Mouse (Mus musculus): ENCODE results near the gene Dennd5b. TPM values are rescaled to one million over a fixed set of nuclear protein-coding genes. Genes with fewer than 3 reads are reported as not detected.

Dennd5b gene
- polyA plus RNA-seq, 1 experiment from 2014 or later, result 5.8 TPM

DNA sequence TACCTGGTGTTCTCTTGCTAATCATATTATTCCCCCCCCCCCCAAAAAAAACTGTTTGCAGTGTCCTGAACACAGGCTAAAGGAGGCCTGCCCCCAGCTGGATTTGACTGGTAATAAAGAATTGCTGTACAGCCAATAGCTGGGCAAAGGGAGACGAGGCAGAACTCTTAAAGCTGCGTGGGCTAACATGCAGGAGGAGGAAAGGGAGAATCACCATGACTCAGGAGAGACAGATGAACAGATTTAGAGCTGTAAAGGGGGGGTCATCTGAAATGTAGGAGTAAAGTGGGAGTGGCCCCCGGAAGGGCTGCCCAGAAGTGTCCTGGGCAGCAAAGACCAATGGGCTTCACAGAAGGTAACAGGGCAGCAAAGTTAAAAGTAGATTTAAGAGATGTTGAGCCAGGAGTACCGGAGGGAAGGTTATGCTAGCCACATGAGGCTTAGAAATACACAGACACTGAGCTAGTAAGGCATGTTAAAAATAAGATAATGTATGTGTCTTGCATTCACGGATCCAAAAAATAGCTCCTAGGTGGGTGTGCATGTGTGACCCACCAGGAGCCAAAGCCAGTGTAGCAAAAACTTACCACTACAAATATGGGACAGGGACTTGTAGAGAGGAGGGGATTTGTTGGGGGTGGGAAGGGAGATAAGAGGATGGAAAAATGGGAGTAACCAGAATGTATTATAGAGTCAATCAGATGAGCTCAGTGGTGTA lies 40.7 kb downstream of the Dennd5b start:
- Histone ChIP-seq H3K27me3 (no peaks in the 10 kb centered on the region), H3K27ac (no peak overlapping the region), H3K9me3 (no peaks in the 10 kb centered on the region), H3K4me2 (no peak overlapping the region), H3K4me1 (no peaks in the 10 kb centered on the region), H3K9ac (no peak overlapping the region), H3K36me3 (no peaks in the 10 kb centered on the region), H3K4me3 (no peak overlapping the region)
- ATAC-seq (ENCODE audit: borderline replicate concordance, extremely low read depth, low FRiP score, low TSS enrichment), result no peak
- WGBS, result 83% methylated on average over 5 of the region's 5 CpGs

GRCm38 (mm10) chr6:149057947-149058391 lies 43.5 kb downstream of the Dennd5b start:
- no peaks in the 10 kb centered on the region for H3K36me3 ChIP-seq
- H3K4me1 ChIP-seq, result no peaks in the 10 kb centered on the region
- no peak overlapping the region for H3K9ac ChIP-seq
- no peak overlapping the region for H3K27ac ChIP-seq
- no peak for ATAC-seq (ENCODE audit: borderline replicate concordance, extremely low read depth, low FRiP score, low TSS enrichment)
- no peaks in the 10 kb centered on the region for H3K9me3 ChIP-seq
- H3K4me3 ChIP-seq, result no peak overlapping the region
- WGBS, result 38% methylated on average over 3 of the region's 3 CpGs
- no peak overlapping the region for H3K4me2 ChIP-seq
- no peaks in the 10 kb centered on the region for H3K27me3 ChIP-seq

DNA sequence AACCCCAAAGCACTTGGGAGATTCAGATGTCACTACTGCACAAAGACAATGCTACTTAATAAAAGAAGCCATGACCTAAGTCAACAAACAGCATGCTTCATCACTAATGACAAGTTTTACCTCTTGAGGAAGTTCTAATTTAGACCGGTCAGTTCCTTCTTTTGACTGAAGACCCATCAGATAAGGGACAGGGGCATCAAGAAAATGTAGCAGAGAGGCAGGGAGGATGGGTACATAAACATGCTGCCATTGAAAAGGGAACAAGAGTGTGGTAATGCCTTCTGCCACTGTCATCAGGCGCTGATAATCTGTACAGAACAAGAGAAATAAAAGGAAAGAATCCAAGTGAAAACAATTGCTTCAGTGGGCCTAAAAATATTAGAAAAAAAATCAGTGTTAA lies 46.7 kb downstream of the Dennd5b start:
- no peaks in the 10 kb centered on the region for H3K4me1 ChIP-seq
- no peak overlapping the region for H3K9ac ChIP-seq
- H3K9me3 ChIP-seq, result no peaks in the 10 kb centered on the region
- WGBS, result 62% methylated on average over 2 of the region's 2 CpGs
- no peak overlapping the region for H3K27ac ChIP-seq
- H3K4me3 ChIP-seq, result no peak overlapping the region
- H3K36me3 ChIP-seq, result no peaks in the 10 kb centered on the region
- no peak for ATAC-seq (ENCODE audit: borderline replicate concordance, extremely low read depth, low FRiP score, low TSS enrichment)
- no peaks in the 10 kb centered on the region for H3K27me3 ChIP-seq
- H3K4me2 ChIP-seq, result no peak overlapping the region

GRCm38 (mm10) chr6:149050978-149051723 lies 50.3 kb downstream of the Dennd5b start:
- Histone ChIP-seq H3K4me2 (no peak overlapping the region), H3K4me3 (no peak overlapping the region), H3K9me3 (no peaks in the 10 kb centered on the region), H3K27ac (no peak overlapping the region), H3K9ac (no peak overlapping the region), H3K4me1 (no peaks in the 10 kb centered on the region), H3K27me3 (no peaks in the 10 kb centered on the region), H3K36me3 (no peaks in the 10 kb centered on the region)
- 47% methylated on average over 4 of the region's 4 CpGs for WGBS
- ATAC-seq (ENCODE audit: borderline replicate concordance, extremely low read depth, low FRiP score, low TSS enrichment), result no peak

GRCm38 (mm10) chr6:149040099-149040498 lies 61.4 kb downstream of the Dennd5b start:
- H3K27me3 ChIP-seq, result no peaks in the 10 kb centered on the region
- no peak overlapping the region for H3K27ac ChIP-seq
- H3K9me3 ChIP-seq, result no peaks in the 10 kb centered on the region
- ATAC-seq (ENCODE audit: borderline replicate concordance, extremely low read depth, low FRiP score, low TSS enrichment), result no peak
- H3K36me3 ChIP-seq, result no peaks in the 10 kb centered on the region
- no peak overlapping the region for H3K9ac ChIP-seq
- WGBS, result 77% methylated on average over 4 of the region's 4 CpGs
- H3K4me1 ChIP-seq, result no peaks in the 10 kb centered on the region
- H3K4me3 ChIP-seq, result no peak overlapping the region
- H3K4me2 ChIP-seq, result no peak overlapping the region

- Histone ChIP-seq H3K9ac (no peak overlapping the region), H3K27ac (no peak overlapping the region), H3K4me1 (no peaks in the 10 kb centered on the region), H3K9me3 (no peaks in the 10 kb centered on the region), H3K27me3 (no peaks in the 10 kb centered on the region), H3K36me3 (peaks cover 4% of the 10 kb centered on the region; the same call in 1 of the 2 replicates), H3K4me3 (no peak overlapping the region), H3K4me2 (no peak overlapping the region)
- no peak for ATAC-seq (ENCODE audit: borderline replicate concordance, extremely low read depth, low FRiP score, low TSS enrichment)
- 90% methylated on average over 5 of the region's 5 CpGs for WGBS
These were observed 69.3 kb downstream of the Dennd5b start for GRCm38 (mm10) chr6:149032198-149032597.

DNA sequence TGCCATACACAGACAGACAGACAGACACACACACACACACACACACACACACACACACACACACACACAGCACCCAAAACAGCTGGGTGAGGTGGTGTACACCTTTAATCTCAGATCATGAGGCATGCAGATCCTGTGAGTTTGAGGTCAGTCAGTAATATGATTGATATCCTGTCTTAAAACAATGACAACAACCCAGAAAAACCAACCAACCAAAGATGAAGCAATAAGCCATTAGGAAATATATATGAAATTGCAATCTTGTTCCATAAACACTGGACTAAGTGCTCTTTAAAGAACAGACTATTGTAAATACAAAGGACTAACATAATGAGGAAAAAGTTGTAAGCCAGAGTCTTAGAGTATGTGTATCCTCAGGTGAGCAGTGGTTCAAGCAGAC lies 70.1 kb downstream of the Dennd5b start:
- ATAC-seq (ENCODE audit: borderline replicate concordance, extremely low read depth, low FRiP score, low TSS enrichment), result no peak
- Histone ChIP-seq H3K4me3 (no peak overlapping the region), H3K9me3 (no peaks in the 10 kb centered on the region), H3K9ac (no peak overlapping the region), H3K27ac (no peak overlapping the region), H3K36me3 (peaks cover 5% of the 10 kb centered on the region; the same call in 1 of the 2 replicates), H3K27me3 (no peaks in the 10 kb centered on the region), H3K4me2 (no peak overlapping the region), H3K4me1 (no peaks in the 10 kb centered on the region)

- no peaks in the 10 kb centered on the region for H3K27me3 ChIP-seq
- peaks cover 7% of the 10 kb centered on the region for H3K36me3 ChIP-seq
- H3K9ac ChIP-seq, result no peak overlapping the region
- H3K9me3 ChIP-seq, result no peaks in the 10 kb centered on the region
- no peak overlapping the region for H3K27ac ChIP-seq
- no peak overlapping the region for H3K4me2 ChIP-seq
- no peak overlapping the region for H3K4me3 ChIP-seq
- 80% methylated on average over 5 of the region's 5 CpGs for WGBS
- H3K4me1 ChIP-seq, result no peaks in the 10 kb centered on the region
- ATAC-seq (ENCODE audit: borderline replicate concordance, extremely low read depth, low FRiP score, low TSS enrichment), result no peak
These were observed 83.0 kb downstream of the Dennd5b start for GRCm38 (mm10) chr6:149018431-149018830.

DNA sequence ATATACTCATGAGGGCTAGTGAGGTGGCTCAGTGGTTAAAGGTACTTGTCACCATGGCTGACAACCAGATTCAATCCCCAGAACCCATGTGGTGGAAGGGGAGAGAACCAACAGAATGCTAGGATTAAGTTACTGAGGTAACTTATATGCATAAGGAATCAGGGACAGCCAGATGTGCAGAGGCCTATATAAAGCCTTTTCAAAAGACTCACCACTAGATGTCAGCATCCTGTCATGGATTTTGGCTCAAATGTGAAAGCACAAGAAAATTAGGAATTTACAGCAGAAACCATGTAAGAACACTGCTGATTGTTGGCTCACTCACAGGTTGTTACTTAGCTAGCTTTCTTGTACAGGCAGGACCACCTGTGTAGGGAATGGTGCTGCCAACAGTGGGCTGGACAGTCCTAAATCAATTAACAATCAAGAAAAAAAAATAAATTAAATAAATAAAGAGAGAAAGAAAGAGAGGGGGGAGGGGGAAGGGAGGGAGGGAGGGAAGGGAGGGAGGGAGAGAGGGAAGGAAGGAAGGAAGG lies 90.6 kb downstream of the Dennd5b start:
- no peak overlapping the region for H3K4me2 ChIP-seq
- H3K36me3 ChIP-seq, result peaks cover 13% of the 10 kb centered on the region; the same call in 1 of the 2 replicates
- H3K27me3 ChIP-seq, result no peaks in the 10 kb centered on the region
- ATAC-seq (ENCODE audit: borderline replicate concordance, extremely low read depth, low FRiP score, low TSS enrichment), result no peak
- no peak overlapping the region for H3K9ac ChIP-seq
- no peak overlapping the region for H3K4me3 ChIP-seq
- H3K4me1 ChIP-seq, result no peaks in the 10 kb centered on the region
- no peaks in the 10 kb centered on the region for H3K9me3 ChIP-seq
- no peak overlapping the region for H3K27ac ChIP-seq

DNA sequence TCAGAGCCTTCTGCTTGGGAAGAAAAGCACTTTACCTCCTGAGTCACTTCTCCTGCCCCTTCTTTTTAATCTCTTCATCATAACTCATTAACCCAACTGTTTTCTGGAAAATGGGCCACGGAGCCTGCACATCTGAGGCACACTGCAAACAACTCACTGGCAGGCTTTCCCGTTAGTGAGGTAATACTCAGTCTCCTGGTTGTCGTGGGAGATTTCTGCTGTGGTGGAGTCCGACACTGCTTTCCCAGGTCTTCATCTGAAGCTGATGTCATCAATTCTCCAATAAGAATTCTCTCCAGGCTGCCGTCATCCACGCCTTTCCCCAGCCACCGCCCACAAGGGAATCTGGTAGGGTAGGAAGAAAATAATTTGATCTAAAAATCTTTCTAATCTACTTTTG lies 96.5 kb downstream of the Dennd5b start:
- Histone ChIP-seq H3K4me3 (no peak overlapping the region), H3K9me3 (no peaks in the 10 kb centered on the region), H3K27ac (no peak overlapping the region), H3K9ac (no peak overlapping the region), H3K4me2 (no peak overlapping the region), H3K4me1 (no peaks in the 10 kb centered on the region), H3K36me3 (peaks cover 26% of the 10 kb centered on the region), H3K27me3 (no peaks in the 10 kb centered on the region)
- WGBS, result 88% methylated on average over 7 of the region's 7 CpGs
- no peak for ATAC-seq (ENCODE audit: borderline replicate concordance, extremely low read depth, low FRiP score, low TSS enrichment)

- Histone ChIP-seq H3K9ac (no peak overlapping the region), H3K9me3 (no peaks in the 10 kb centered on the region), H3K36me3 (no peaks in the 10 kb centered on the region; the same call in 1 of the 2 replicates), H3K4me3 (no peak overlapping the region), H3K4me1 (peaks cover 9% of the 10 kb centered on the region; the same call in 1 of the 2 replicates), H3K27me3 (no peaks in the 10 kb centered on the region), H3K4me2 (no peak overlapping the region), H3K27ac (no peak overlapping the region)
- WGBS, result 63% methylated on average over 5 of the region's 5 CpGs
- ATAC-seq (ENCODE audit: borderline replicate concordance, extremely low read depth, low FRiP score, low TSS enrichment), result no peak
These were observed 107.0 kb downstream of the Dennd5b start for GRCm38 (mm10) chr6:148994327-148994999.
